Mouse (Mus musculus): ENCODE results near the gene Olfr901. TPM values are rescaled to one million over a fixed set of nuclear protein-coding genes. Genes with fewer than 3 reads are reported as not detected.
"Not testable (repeated sequence)": the region's sequence is repeated elsewhere in the genome, so short reads cannot be mapped to it uniquely, and the experiment has no call there.

Gene Olfr901
- polyA plus RNA-seq (2014; fragmentation: Nextera tagmentation; extraction: Ambion mirVana): not detected in 2 replicates

DNA sequence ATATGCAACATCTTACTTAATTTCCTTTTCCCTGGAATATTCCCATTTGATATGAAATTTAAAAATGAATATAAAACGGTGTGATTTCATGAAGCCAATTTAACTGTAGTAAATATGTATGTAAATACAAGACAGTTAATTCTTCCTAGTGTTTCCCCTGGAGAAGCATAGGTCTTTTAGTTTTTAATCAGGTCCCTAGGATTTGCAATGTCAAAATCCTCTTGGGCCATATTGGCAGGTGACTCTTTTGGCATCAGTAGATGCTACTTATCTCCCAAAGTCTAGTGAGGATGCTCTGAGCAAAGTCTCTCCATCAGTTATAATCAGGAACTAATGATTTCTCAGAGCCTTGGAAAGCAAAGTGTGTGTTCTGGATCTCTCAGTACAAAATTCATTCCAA lies at the start of gene Olfr901:
TSS of gene Olfr901 (plus strand) at position 301 of the 400 bp plus-strand sequence.
- Histone ChIP-seq H3K4me3 (ENCODE audit: control insufficient read depth in 1 of 2, insufficient read depth in 1 of 2, low read depth in 1 of 2, low read length in 2 of 2) (no peak within 1 kb of the TSS), H3K27ac (replicated peaks in 1 of 2; ENCODE audit: control insufficient read depth in 1 of 2, insufficient read depth in 1 of 2, low read depth in 2 of 2, low read length in 2 of 2) (no peak within 1 kb of the TSS), H3K27me3 (ENCODE audit: control insufficient read depth, insufficient read depth, low read length) (no peaks in the 10 kb centered on the region), H3K9me3 (ENCODE audit: control insufficient read depth, low read length) (0 out of 2 replicates have a peak, but pooled peaks cover 6% of the 10 kb centered on the region), H3K36me3 (ENCODE audit: control insufficient read depth, insufficient read depth, low read length) (no peaks in the 10 kb centered on the region), H3K4me2 (ENCODE audit: low read length) (no peak within 1 kb of the TSS), H3K4me1 (ENCODE audit: control insufficient read depth in 2 of 2, insufficient read depth in 2 of 2, low read length in 2 of 2) (no peaks in the 10 kb centered on the region), H3K9ac (ENCODE audit: low read length) (no peak within 1 kb of the TSS)
- no peak for ATAC-seq (ENCODE audit: insufficient number of reproducible peaks, insufficient read depth, low FRiP score, low read depth)
- WGBS: 74% methylated on average over 1 of the region's 1 CpGs

- no peak within 1 kb of the TSS for H3K4me2 ChIP-seq (ENCODE audit: low read length)
- no peak within 1 kb of the TSS for H3K9ac ChIP-seq (ENCODE audit: low read length)
- no peaks in the 10 kb centered on the region for H3K27me3 ChIP-seq (ENCODE audit: control insufficient read depth, insufficient read depth, low read length)
- H3K4me3 ChIP-seq (ENCODE audit: control insufficient read depth in 1 of 2, insufficient read depth in 1 of 2, low read depth in 1 of 2, low read length in 2 of 2): no peak within 1 kb of the TSS
- no peak within 1 kb of the TSS for H3K27ac ChIP-seq (replicated peaks in 1 of 2; ENCODE audit: control insufficient read depth in 1 of 2, insufficient read depth in 1 of 2, low read depth in 2 of 2, low read length in 2 of 2)
- no peaks in the 10 kb centered on the region for H3K36me3 ChIP-seq (ENCODE audit: control insufficient read depth, insufficient read depth, low read length)
- H3K9me3 ChIP-seq (ENCODE audit: control insufficient read depth, low read length): no peaks in the 10 kb centered on the region
- no peak for ATAC-seq (ENCODE audit: insufficient number of reproducible peaks, insufficient read depth, low FRiP score, low read depth)
- WGBS: 70% methylated on average over 1 of the region's 1 CpGs
- H3K4me1 ChIP-seq (ENCODE audit: control insufficient read depth in 2 of 2, insufficient read depth in 2 of 2, low read length in 2 of 2): no peaks in the 10 kb centered on the region
Observed at GRCm38 (mm10) chr9:38401398-38401797, 27.9 kb upstream of the Olfr901 start, which contains the start of gene Olfr147. Olfr147 (plus strand) TSS chr9:38401698.

DNA sequence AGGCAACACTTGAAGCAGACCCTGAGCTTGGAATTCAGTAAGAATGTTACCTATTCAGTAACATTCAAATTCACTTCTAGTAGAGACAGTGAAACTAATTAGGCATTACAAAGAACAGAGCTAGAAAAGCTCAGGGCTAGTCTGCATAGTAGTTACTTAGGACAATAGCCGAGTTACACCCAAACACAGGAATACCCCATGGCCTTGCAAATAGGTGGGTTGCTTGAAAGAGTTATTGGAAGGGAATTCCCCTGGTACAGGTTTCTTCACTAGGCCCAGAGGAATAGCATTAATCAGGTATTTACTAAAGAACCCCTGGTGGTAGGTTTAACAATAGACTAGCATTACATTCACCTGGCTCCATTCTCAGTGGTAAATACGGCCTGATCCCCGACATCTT lies 21.8 kb upstream of the Olfr901 start:
- H3K4me1 ChIP-seq (ENCODE audit: control insufficient read depth in 2 of 2, insufficient read depth in 2 of 2, low read length in 2 of 2); H3K9me3 ChIP-seq (ENCODE audit: control insufficient read depth, low read length); H3K27ac ChIP-seq (replicated peaks in 1 of 2; ENCODE audit: control insufficient read depth in 1 of 2, insufficient read depth in 1 of 2, low read depth in 2 of 2, low read length in 2 of 2); H3K4me2 ChIP-seq (ENCODE audit: low read length); H3K4me3 ChIP-seq (ENCODE audit: control insufficient read depth in 1 of 2, insufficient read depth in 1 of 2, low read depth in 1 of 2, low read length in 2 of 2); H3K27me3 ChIP-seq (ENCODE audit: control insufficient read depth, insufficient read depth, low read length); H3K9ac ChIP-seq (ENCODE audit: low read length); ATAC-seq (ENCODE audit: insufficient number of reproducible peaks, insufficient read depth, low FRiP score, low read depth); H3K36me3 ChIP-seq (ENCODE audit: control insufficient read depth, insufficient read depth, low read length): not testable (repeated sequence)
- 84% methylated on average over 3 of the region's 3 CpGs for WGBS

- WGBS: 85% methylated on average over 14 of the region's 14 CpGs
- H3K27me3 ChIP-seq (ENCODE audit: control insufficient read depth, insufficient read depth, low read length); H3K4me3 ChIP-seq (ENCODE audit: control insufficient read depth in 1 of 2, insufficient read depth in 1 of 2, low read depth in 1 of 2, low read length in 2 of 2); H3K9me3 ChIP-seq (ENCODE audit: control insufficient read depth, low read length); H3K4me2 ChIP-seq (ENCODE audit: low read length); H3K36me3 ChIP-seq (ENCODE audit: control insufficient read depth, insufficient read depth, low read length); H3K27ac ChIP-seq (replicated peaks in 1 of 2; ENCODE audit: control insufficient read depth in 1 of 2, insufficient read depth in 1 of 2, low read depth in 2 of 2, low read length in 2 of 2); H3K9ac ChIP-seq (ENCODE audit: low read length); ATAC-seq (ENCODE audit: insufficient number of reproducible peaks, insufficient read depth, low FRiP score, low read depth); H3K4me1 ChIP-seq (ENCODE audit: control insufficient read depth in 2 of 2, insufficient read depth in 2 of 2, low read length in 2 of 2): not testable (repeated sequence)
Observed at GRCm38 (mm10) chr9:38413502-38413901, 15.8 kb upstream of the Olfr901 start.

DNA sequence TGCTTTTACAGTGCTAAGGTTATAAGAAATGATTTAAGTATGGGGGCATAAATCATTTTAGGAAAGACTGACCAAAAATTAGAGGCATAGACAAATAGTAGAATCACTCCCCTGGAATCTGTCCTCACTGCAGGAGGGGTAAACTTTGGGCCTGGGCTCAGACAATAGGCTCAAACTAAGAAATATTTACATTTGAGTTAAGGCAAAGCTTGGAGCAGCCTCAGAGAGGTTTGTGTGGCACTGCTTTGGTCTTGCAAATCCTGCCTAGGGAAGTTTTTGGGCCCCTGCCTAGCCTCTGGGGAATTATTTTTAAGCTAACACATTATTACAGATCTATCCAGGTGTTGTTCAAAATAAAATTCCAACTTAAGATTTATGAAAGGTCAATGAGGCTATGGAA lies 5.5 kb upstream of the Olfr901 start:
- no peak overlapping the region for H3K27ac ChIP-seq (replicated peaks in 1 of 2; ENCODE audit: control insufficient read depth in 1 of 2, insufficient read depth in 1 of 2, low read depth in 2 of 2, low read length in 2 of 2)
- H3K9ac ChIP-seq (ENCODE audit: low read length): no peak overlapping the region
- no peak overlapping the region for H3K4me3 ChIP-seq (ENCODE audit: control insufficient read depth in 1 of 2, insufficient read depth in 1 of 2, low read depth in 1 of 2, low read length in 2 of 2)
- H3K9me3 ChIP-seq (ENCODE audit: control insufficient read depth, low read length): 0 out of 2 replicates have a peak, but pooled peaks cover 6% of the 10 kb centered on the region
- no peaks in the 10 kb centered on the region for H3K4me1 ChIP-seq (ENCODE audit: control insufficient read depth in 2 of 2, insufficient read depth in 2 of 2, low read length in 2 of 2)
- no peaks in the 10 kb centered on the region for H3K27me3 ChIP-seq (ENCODE audit: control insufficient read depth, insufficient read depth, low read length)
- H3K36me3 ChIP-seq (ENCODE audit: control insufficient read depth, insufficient read depth, low read length): no peaks in the 10 kb centered on the region
- ATAC-seq (ENCODE audit: insufficient number of reproducible peaks, insufficient read depth, low FRiP score, low read depth): no peak
- no peak overlapping the region for H3K4me2 ChIP-seq (ENCODE audit: low read length)

DNA sequence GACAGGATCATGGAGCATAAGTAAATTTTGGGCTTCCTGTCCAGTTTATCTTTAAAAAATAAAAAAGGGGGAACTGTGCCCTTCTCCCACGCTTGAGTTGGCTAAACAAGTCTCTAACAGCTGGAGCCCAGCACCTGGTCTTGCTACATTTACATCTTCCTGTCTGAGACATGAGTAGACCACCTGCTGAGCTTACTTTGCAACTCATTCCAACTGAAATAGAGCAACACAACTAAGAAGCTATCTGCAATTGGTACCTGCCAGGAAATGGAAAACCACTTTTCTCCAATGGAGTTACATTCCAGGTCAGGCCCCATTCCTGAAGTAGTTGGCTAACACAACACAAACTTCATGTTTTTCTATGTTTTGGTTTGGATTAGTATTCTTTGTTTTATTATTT lies 2.2 kb upstream of the Olfr901 start:
- Histone ChIP-seq H3K4me3 (ENCODE audit: control insufficient read depth in 1 of 2, insufficient read depth in 1 of 2, low read depth in 1 of 2, low read length in 2 of 2) (no peak overlapping the region), H3K9me3 (ENCODE audit: control insufficient read depth, low read length) (0 out of 2 replicates have a peak, but pooled peaks cover 6% of the 10 kb centered on the region), H3K9ac (ENCODE audit: low read length) (no peak overlapping the region), H3K4me1 (ENCODE audit: control insufficient read depth in 2 of 2, insufficient read depth in 2 of 2, low read length in 2 of 2) (no peaks in the 10 kb centered on the region), H3K4me2 (ENCODE audit: low read length) (no peak overlapping the region), H3K27ac (replicated peaks in 1 of 2; ENCODE audit: control insufficient read depth in 1 of 2, insufficient read depth in 1 of 2, low read depth in 2 of 2, low read length in 2 of 2) (no peak overlapping the region), H3K36me3 (ENCODE audit: control insufficient read depth, insufficient read depth, low read length) (no peaks in the 10 kb centered on the region), H3K27me3 (ENCODE audit: control insufficient read depth, insufficient read depth, low read length) (no peaks in the 10 kb centered on the region)
- WGBS: 37% methylated on average over 1 of the region's 1 CpGs
- ATAC-seq (ENCODE audit: insufficient number of reproducible peaks, insufficient read depth, low FRiP score, low read depth): no peak

DNA sequence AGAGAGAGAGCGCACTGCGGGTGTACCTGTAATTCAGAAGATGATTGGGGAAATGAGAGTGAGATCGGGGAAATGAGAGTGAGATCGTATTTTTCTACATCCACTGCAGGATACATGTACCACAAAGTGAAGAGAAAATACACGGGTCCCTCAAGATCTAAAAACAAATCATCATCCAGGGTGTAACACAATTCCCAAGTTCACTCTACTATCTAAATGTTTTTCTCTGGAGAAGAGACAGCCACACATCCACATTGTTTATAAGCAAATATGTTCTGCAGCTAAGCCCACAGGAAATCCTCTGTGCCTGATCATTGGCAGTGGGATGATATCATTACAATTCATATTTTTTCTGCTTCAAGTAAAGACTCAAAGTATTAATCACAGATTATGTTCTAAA lies 18.1 kb downstream of the Olfr901 start, which contains the start of gene Olfr902:
TSS of gene Olfr902 (plus strand) at position 301 of the 400 bp plus-strand sequence.
- Histone ChIP-seq H3K4me1 (ENCODE audit: control insufficient read depth in 2 of 2, insufficient read depth in 2 of 2, low read length in 2 of 2) (no peaks in the 10 kb centered on the region), H3K27ac (replicated peaks in 1 of 2; ENCODE audit: control insufficient read depth in 1 of 2, insufficient read depth in 1 of 2, low read depth in 2 of 2, low read length in 2 of 2) (no peak within 1 kb of the TSS), H3K9me3 (ENCODE audit: control insufficient read depth, low read length) (no peaks in the 10 kb centered on the region), H3K27me3 (ENCODE audit: control insufficient read depth, insufficient read depth, low read length) (no peaks in the 10 kb centered on the region), H3K4me3 (ENCODE audit: control insufficient read depth in 1 of 2, insufficient read depth in 1 of 2, low read depth in 1 of 2, low read length in 2 of 2) (no peak within 1 kb of the TSS), H3K9ac (ENCODE audit: low read length) (no peak within 1 kb of the TSS), H3K36me3 (ENCODE audit: control insufficient read depth, insufficient read depth, low read length) (no peaks in the 10 kb centered on the region), H3K4me2 (ENCODE audit: low read length) (no peak within 1 kb of the TSS)
- WGBS: 81% methylated on average over 5 of the region's 5 CpGs
- no peak for ATAC-seq (ENCODE audit: insufficient number of reproducible peaks, insufficient read depth, low FRiP score, low read depth)

DNA sequence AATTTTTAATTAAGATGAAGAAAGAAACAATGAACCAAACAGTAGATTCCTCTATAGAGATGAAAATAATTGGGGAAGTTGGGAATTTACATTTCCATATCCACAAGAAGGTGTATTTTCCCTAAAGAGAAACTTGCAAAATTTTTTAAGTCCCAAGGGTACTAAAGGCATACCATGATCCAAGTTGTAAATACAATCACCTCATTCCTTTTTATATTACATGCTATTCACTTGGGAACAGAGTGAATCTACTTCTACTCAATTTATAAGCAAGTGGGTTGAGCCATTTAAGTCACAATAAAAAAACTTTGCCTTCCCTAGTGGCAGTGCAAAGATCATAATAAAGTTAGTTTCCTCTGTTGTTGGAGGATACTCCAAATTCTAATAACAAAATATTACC lies 33.6 kb downstream of the Olfr901 start, which contains the start of gene Olfr904:
TSS of gene Olfr904 (plus strand) at position 301 of the 400 bp plus-strand sequence.
- Histone ChIP-seq H3K9ac (ENCODE audit: low read length) (no peak within 1 kb of the TSS), H3K27me3 (ENCODE audit: control insufficient read depth, insufficient read depth, low read length) (no peaks in the 10 kb centered on the region), H3K27ac (replicated peaks in 1 of 2; ENCODE audit: control insufficient read depth in 1 of 2, insufficient read depth in 1 of 2, low read depth in 2 of 2, low read length in 2 of 2) (no peak within 1 kb of the TSS), H3K4me1 (ENCODE audit: control insufficient read depth in 2 of 2, insufficient read depth in 2 of 2, low read length in 2 of 2) (no peaks in the 10 kb centered on the region), H3K4me3 (ENCODE audit: control insufficient read depth in 1 of 2, insufficient read depth in 1 of 2, low read depth in 1 of 2, low read length in 2 of 2) (no peak within 1 kb of the TSS), H3K9me3 (ENCODE audit: control insufficient read depth, low read length) (no peaks in the 10 kb centered on the region), H3K36me3 (ENCODE audit: control insufficient read depth, insufficient read depth, low read length) (no peaks in the 10 kb centered on the region), H3K4me2 (ENCODE audit: low read length) (no peak within 1 kb of the TSS)
- ATAC-seq (ENCODE audit: insufficient number of reproducible peaks, insufficient read depth, low FRiP score, low read depth): no peak
